Mouse (Mus musculus): ENCODE results near the gene Rfx8. TPM values are rescaled to one million over a fixed set of nuclear protein-coding genes. Genes with fewer than 3 reads are reported as not detected.

The Rfx8 gene
- total and polyA plus RNA-seq, 3 experiments: not detected

GRCm38 (mm10) chr1:39637139-39637538 is 83.7 kb downstream of the Rfx8 start:
- H3K27ac ChIP-seq (ENCODE audit: insufficient read depth, low read depth): no peak overlapping the region
- in situ Hi-C loops (cut with MboI; ENCODE audit: low pct_ligation_motif_present, low pct_unique_long_range_greater_than_20kb, low sequenced_read_pairs) (no loop called here), dilution Hi-C loops (cut with MboI; ENCODE audit: extremely low pct_ligation_motif_present, extremely low pct_unique_long_range_greater_than_20kb, low sequenced_read_pairs) (no loop called here)
- DNase-seq (ENCODE audit: extremely low read depth): no peak
- H3K9me3 ChIP-seq (replicated peaks; ENCODE audit: low read length): peaks cover 6% of the 10 kb centered on the region
- no peak overlapping the region for H3K4me2 ChIP-seq (ENCODE audit: insufficient read depth, low read depth, poor library complexity, severe bottlenecking)
- peaks cover 6 to 11% of the 10 kb centered on the region in 2 experiments for H3K4me1 ChIP-seq (ENCODE audit: control insufficient read depth in 1 of 2, insufficient read depth in 2 of 2)
- H3K79me2 ChIP-seq (replicated peaks; ENCODE audit: control insufficient read depth, extremely low read depth, insufficient read depth, poor library complexity, severe bottlenecking): no peaks in the 10 kb centered on the region
- H3K27me3 ChIP-seq (replicated peaks): no peaks in the 10 kb centered on the region
- no peak overlapping the region for H3K9ac ChIP-seq (ENCODE audit: insufficient read depth, low read depth)
- TF ChIP-seq CHD2 (IDR thresholded peaks at IDR 0.05; ENCODE audit: low read length): no peak
- no peak overlapping the region for H3K4me3 ChIP-seq (replicated peaks in 1 of 3; ENCODE audit: low read depth in 2 of 3, low read length in 2 of 3, poor library complexity in 1 of 3)
- no peaks in the 10 kb centered on the region for H3K36me3 ChIP-seq (replicated peaks in 1 of 2; ENCODE audit: control insufficient read depth in 1 of 2, insufficient read depth in 1 of 2, low read length in 1 of 2)

GRCm38 (mm10) chr1:39636660-39637059 is 84.1 kb downstream of the Rfx8 start:
- Histone ChIP-seq H3K27ac (ENCODE audit: insufficient read depth, low read depth) (no peak overlapping the region), H3K4me2 (ENCODE audit: insufficient read depth, low read depth, poor library complexity, severe bottlenecking) (no peak overlapping the region)
- DNase-seq (ENCODE audit: extremely low read depth): no peak

DNA sequence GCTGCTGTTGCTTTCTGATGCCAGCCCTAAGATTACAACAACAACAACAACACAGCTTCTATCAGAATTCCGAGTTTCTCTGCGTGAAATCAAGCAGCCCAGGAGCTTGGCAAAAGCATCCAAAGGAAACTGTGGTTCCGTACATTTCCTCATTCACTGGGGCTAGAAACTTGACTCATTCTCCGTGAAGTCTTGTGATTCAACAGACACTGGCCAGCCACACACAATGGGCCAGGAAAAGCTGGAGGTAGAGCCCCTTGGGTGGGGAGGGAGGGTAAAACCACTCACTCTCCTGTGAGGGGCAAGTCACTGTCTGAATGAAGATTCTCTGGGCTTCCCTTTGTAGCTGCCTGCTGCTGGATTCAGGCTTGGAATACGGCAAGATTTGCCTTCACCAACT is 84.6 kb downstream of the Rfx8 start:
- Histone ChIP-seq H3K9ac (ENCODE audit: insufficient read depth, low read depth) (no peak overlapping the region), H3K4me1 (ENCODE audit: control insufficient read depth in 1 of 2, insufficient read depth in 2 of 2) (peaks cover 6 to 11% of the 10 kb centered on the region in 2 experiments), H3K27ac (ENCODE audit: insufficient read depth, low read depth) (no peak overlapping the region), H3K79me2 (replicated peaks; ENCODE audit: control insufficient read depth, extremely low read depth, insufficient read depth, poor library complexity, severe bottlenecking) (no peaks in the 10 kb centered on the region), H3K9me3 (replicated peaks; ENCODE audit: low read length) (no peaks in the 10 kb centered on the region), H3K4me3 (replicated peaks in 1 of 3; ENCODE audit: low read depth in 2 of 3, low read length in 2 of 3, poor library complexity in 1 of 3) (no peak overlapping the region), H3K4me2 (ENCODE audit: insufficient read depth, low read depth, poor library complexity, severe bottlenecking) (no peak overlapping the region), H3K27me3 (replicated peaks) (no peaks in the 10 kb centered on the region), H3K36me3 (replicated peaks in 1 of 2; ENCODE audit: control insufficient read depth in 1 of 2, insufficient read depth in 1 of 2, low read length in 1 of 2) (no peaks in the 10 kb centered on the region)
- DNase-seq (ENCODE audit: extremely low read depth): no peak
- dilution Hi-C loops (cut with MboI; ENCODE audit: extremely low pct_ligation_motif_present, extremely low pct_unique_long_range_greater_than_20kb, low sequenced_read_pairs) (no loop called here), in situ Hi-C loops (cut with MboI; ENCODE audit: low pct_ligation_motif_present, low pct_unique_long_range_greater_than_20kb, low sequenced_read_pairs) (no loop called here)
- TF ChIP-seq RAD21 (IDR thresholded peaks at IDR 0.05; ENCODE audit: low read depth, low read length) (no peak), NRF1 (IDR thresholded peaks at IDR 0.05; ENCODE audit: low read depth, low read length) (no peak), ZMIZ1 (IDR thresholded peaks at IDR 0.05; ENCODE audit: low read depth, low read length) (no peak), ZC3H11A (IDR thresholded peaks at IDR 0.05; ENCODE audit: low read depth, low read length) (no peak), RCOR1 (conservative IDR thresholded peaks at IDR 0.05; ENCODE audit: low read depth, low read length) (no peak), CHD2 (IDR thresholded peaks at IDR 0.05; ENCODE audit: low read length) (no peak), USF2 (conservative IDR thresholded peaks at IDR 0.05; ENCODE audit: low read depth, low read length) (no peak), MAZ (IDR thresholded peaks at IDR 0.05; ENCODE audit: low read depth, low read length) (no peak), MXI1 (IDR thresholded peaks at IDR 0.05; ENCODE audit: low read depth, low read length) (no peak), TBP (conservative IDR thresholded peaks at IDR 0.05; ENCODE audit: low read depth, low read length) (no peak), JUND (conservative IDR thresholded peaks at IDR 0.05; ENCODE audit: low read depth, low read length) (no peak)

More at GRCm38 (mm10) chr1:39636660-39637059, 84.1 kb downstream of the Rfx8 start:
- TF ChIP-seq TBP (conservative IDR thresholded peaks at IDR 0.05; ENCODE audit: low read depth, low read length) (no peak), BHLHE40 (IDR thresholded peaks at IDR 0.05; ENCODE audit: low read depth, low read length) (no peak)
- H3K9me3 ChIP-seq (replicated peaks; ENCODE audit: low read length): peaks cover 1% of the 10 kb centered on the region
- H3K4me1 ChIP-seq (ENCODE audit: control insufficient read depth in 1 of 2, insufficient read depth in 2 of 2): peaks cover 6 to 11% of the 10 kb centered on the region in 2 experiments
- no peaks in the 10 kb centered on the region for H3K27me3 ChIP-seq (replicated peaks)
- no peak overlapping the region for H3K9ac ChIP-seq (ENCODE audit: insufficient read depth, low read depth)
- H3K4me3 ChIP-seq (replicated peaks in 1 of 3; ENCODE audit: low read depth in 2 of 3, low read length in 2 of 3, poor library complexity in 1 of 3): no peak overlapping the region
- H3K36me3 ChIP-seq (replicated peaks in 1 of 2; ENCODE audit: control insufficient read depth in 1 of 2, insufficient read depth in 1 of 2, low read length in 1 of 2): no peaks in the 10 kb centered on the region
- dilution Hi-C loops (cut with MboI; ENCODE audit: extremely low pct_ligation_motif_present, extremely low pct_unique_long_range_greater_than_20kb, low sequenced_read_pairs): no loop called here
- in situ Hi-C loops (cut with MboI; ENCODE audit: low pct_ligation_motif_present, low pct_unique_long_range_greater_than_20kb, low sequenced_read_pairs): no loop called here
- H3K79me2 ChIP-seq (replicated peaks; ENCODE audit: control insufficient read depth, extremely low read depth, insufficient read depth, poor library complexity, severe bottlenecking): no peaks in the 10 kb centered on the region
